Mouse (Mus musculus) hindbrain, embryonic 13.5 days (tissue): Measurements from ENCODE around the gene Cyp1a2. TPM values are rescaled to one million over a fixed set of nuclear protein-coding genes. Genes with fewer than 3 reads are reported as not detected.

Source experiments
- ATAC-seq: fragments of 200-750 bp; cut with Nextera tagmentation; 2 replicates; pipeline ENCODE4 v1.8.0; 2017; ENCODE audit warnings: moderate TSS enrichment; ENCODE audit not compliant: low FRiP score
- H3K27ac ChIP-seq: fragments of 300-500 bp; sonication (generic); 2 replicates; pipeline ENCODE4 v1.5.1; 2015; ENCODE audit warnings: inconsistent platforms, mild to moderate bottlenecking, moderate library complexity
- H3K27me3 ChIP-seq: fragments of 300-500 bp; sonication (generic); 2 replicates; pipeline ENCODE4 v1.6.1; 2015; ENCODE audit warnings: mild to moderate bottlenecking, inconsistent platforms
- H3K36me3 ChIP-seq: fragments of 300-500 bp; sonication (generic); 2 replicates; pipeline ENCODE4 v1.6.1; 2015; ENCODE audit warnings: mild to moderate bottlenecking, inconsistent platforms
- H3K4me1 ChIP-seq: fragments of 300-500 bp; sonication (generic); replicated peaks from 2 replicates; pipeline ENCODE4 v1.6.1; 2015; ENCODE audit warnings: inconsistent platforms
- H3K4me2 ChIP-seq: fragments of 300-500 bp; sonication (generic); 2 replicates; pipeline ENCODE4 v1.6.1; 2015; ENCODE audit warnings: inconsistent platforms, mild to moderate bottlenecking, moderate library complexity
- H3K4me3 ChIP-seq: fragments of 300-500 bp; sonication (generic); 2 replicates; pipeline ENCODE4 v1.5.1; 2015; ENCODE audit warnings: mild to moderate bottlenecking, inconsistent platforms
- H3K9ac ChIP-seq: fragments of 300-500 bp; sonication (generic); 2 replicates; pipeline ENCODE4 v1.6.1; 2015; ENCODE audit warnings: mild to moderate bottlenecking, inconsistent platforms
- H3K9me3 ChIP-seq: fragments of 300-500 bp; sonication (generic); 2 replicates; pipeline ENCODE4 v1.6.1; 2016; ENCODE audit warnings: inconsistent platforms
- WGBS: fragments of 180-500 bp; shearing (Covaris S2); methylation state at CpG from one replicate; pipeline ENCODE4 v1.1.7; 2015; 5-methylcytosine and 5-hydroxymethylcytosine counted together
- polyA plus RNA-seq: library from polyadenylated mRNA; unstranded; fragments of >200 nt; fragmentation: Nextera tagmentation; extraction: Ambion mirVana; gene quantifications from 2 replicates; pipeline ENCODE4 v1.2.1, GENCODE M21; 2015

The Cyp1a2 gene
- polyA plus RNA-seq, 1 experiment from 2014 or later = not detected

DNA sequence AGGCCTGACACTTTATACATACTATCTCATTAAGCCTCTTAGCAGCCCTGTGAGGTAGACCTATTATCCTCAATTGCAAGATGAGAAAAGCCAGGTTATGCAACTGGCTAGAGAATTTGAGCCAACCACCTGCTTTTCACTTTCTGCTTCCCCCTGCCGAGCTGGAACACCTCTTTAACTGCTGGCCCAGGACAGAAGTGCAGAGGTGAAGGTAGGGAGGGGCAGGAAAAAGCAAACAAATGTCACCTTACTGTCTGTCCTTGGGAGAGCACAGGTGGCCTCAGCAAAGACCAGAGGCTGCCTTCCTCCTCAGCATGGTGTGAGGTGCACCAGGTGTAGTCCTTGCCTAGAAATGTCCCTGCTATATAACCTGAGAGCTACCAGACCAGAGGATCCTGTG lies 15.2 kb downstream of the Cyp1a2 start:
- H3K4me2 ChIP-seq = no peak overlapping the region
- 72% methylated on average over 1 of the region's 1 CpGs for WGBS
- no peaks in the 10 kb centered on the region for H3K4me1 ChIP-seq
- no peak overlapping the region for H3K9ac ChIP-seq
- no peak overlapping the region for H3K4me3 ChIP-seq
- no peaks in the 10 kb centered on the region for H3K9me3 ChIP-seq
- no peak for ATAC-seq
- no peak overlapping the region for H3K27ac ChIP-seq
- H3K36me3 ChIP-seq = no peaks in the 10 kb centered on the region
- H3K27me3 ChIP-seq = no peaks in the 10 kb centered on the region

DNA sequence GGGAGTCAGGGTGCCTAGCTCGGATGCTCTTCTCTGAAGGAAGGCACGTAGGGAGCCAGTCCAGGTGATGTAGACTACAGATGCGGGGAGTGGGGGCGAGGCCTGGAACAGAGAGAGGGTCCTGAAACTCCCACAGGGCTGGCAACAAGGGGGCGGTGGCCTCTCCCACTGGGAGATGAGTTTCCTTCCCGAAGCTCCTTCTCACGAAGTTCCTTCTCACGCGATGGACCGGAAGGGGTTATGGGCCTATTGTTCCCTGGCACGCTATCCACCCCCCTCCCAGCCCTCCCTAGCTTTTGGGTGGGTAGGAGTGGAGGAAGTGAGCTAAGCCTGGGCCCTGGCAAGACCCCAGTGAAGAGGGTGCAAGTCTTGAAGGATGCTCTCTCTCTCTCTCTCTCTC lies 15.7 kb downstream of the Cyp1a2 start:
- Histone ChIP-seq H3K9ac (no peak overlapping the region), H3K27me3 (no peaks in the 10 kb centered on the region), H3K9me3 (no peaks in the 10 kb centered on the region), H3K27ac (no peak overlapping the region), H3K4me3 (no peak overlapping the region), H3K36me3 (no peaks in the 10 kb centered on the region), H3K4me1 (no peaks in the 10 kb centered on the region), H3K4me2 (no peak overlapping the region)
- WGBS = 62% methylated on average over 11 of the region's 11 CpGs
- ATAC-seq = no peak

DNA sequence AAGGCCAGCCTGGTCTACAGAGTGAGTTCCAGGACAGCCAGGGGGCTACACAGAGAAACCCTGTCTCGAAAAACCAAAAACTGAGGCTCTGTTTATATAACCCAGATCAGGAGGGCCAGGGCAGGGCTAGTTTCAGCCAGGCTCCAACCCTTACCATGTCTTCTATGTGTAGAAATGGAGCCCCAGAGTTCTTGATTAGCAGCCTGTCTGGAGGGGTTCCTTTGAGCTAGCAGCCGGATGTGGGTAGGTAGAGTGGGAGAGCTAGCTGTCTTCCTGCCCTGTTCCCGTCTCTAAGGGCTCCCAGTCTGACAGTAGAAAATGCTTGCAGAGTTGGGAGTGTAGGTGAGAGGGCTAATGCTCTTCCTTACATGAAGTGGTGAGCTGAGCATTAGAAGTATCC lies 16.4 kb downstream of the Cyp1a2 start:
- no peak overlapping the region for H3K4me2 ChIP-seq
- 77% methylated on average over 3 of the region's 3 CpGs for WGBS
- no peaks in the 10 kb centered on the region for H3K27me3 ChIP-seq
- H3K4me3 ChIP-seq = no peak overlapping the region
- H3K9ac ChIP-seq = no peak overlapping the region
- no peak for ATAC-seq
- H3K36me3 ChIP-seq = no peaks in the 10 kb centered on the region
- no peak overlapping the region for H3K27ac ChIP-seq
- H3K4me1 ChIP-seq = no peaks in the 10 kb centered on the region
- no peaks in the 10 kb centered on the region for H3K9me3 ChIP-seq

DNA sequence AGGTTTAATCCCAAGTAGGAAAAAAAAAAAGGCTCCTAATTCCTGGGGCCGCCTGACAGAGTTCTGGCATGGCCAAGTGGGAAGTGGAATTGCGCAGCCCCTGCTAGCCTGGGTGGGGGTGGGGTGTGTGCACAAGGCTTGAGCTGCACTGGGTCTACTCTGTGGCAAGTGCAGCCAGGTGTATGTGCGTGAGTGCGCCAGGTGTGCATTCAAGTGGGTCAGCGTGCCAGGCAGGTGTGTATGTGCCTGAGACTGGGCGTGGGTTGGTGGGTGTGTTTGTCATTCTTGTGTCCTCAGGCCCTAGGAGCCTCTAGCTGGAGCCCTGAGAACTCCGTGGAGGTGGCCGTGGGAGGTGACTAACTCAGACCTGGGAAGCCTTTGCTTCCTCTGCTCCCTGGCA lies 17.0 kb downstream of the Cyp1a2 start:
- H3K4me3 ChIP-seq = no peak overlapping the region
- H3K9ac ChIP-seq = no peak overlapping the region
- H3K4me2 ChIP-seq = no peak overlapping the region
- 88% methylated on average over 8 of the region's 8 CpGs for WGBS
- no peaks in the 10 kb centered on the region for H3K36me3 ChIP-seq
- H3K27me3 ChIP-seq = no peaks in the 10 kb centered on the region
- H3K9me3 ChIP-seq = no peaks in the 10 kb centered on the region
- H3K27ac ChIP-seq = no peak overlapping the region
- no peaks in the 10 kb centered on the region for H3K4me1 ChIP-seq
- no peak for ATAC-seq

DNA sequence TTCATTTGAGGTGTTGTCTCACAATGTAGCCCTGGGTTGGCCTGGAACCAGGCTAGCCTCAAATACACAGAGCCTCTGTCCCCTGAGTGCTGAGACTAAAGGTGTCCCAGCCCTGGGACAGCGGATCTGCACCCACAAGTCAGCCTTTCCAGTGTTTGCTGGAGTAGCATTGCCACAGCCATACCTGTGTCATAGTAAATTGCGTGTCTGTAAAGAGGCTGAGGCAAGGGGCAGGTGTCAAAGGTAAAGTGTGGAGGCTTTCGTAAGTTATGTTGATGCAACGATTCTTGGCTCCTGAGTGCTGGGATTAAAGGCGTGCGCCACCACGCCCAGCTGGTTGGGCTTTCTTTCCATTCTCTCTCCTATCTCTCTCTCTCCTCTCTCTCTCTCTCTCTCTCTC lies 18.9 kb downstream of the Cyp1a2 start:
- no peaks in the 10 kb centered on the region for H3K9me3 ChIP-seq
- H3K4me2 ChIP-seq = no peak overlapping the region
- no peaks in the 10 kb centered on the region for H3K4me1 ChIP-seq
- 72% methylated on average over 7 of the region's 7 CpGs for WGBS
- no peaks in the 10 kb centered on the region for H3K27me3 ChIP-seq
- H3K36me3 ChIP-seq = no peaks in the 10 kb centered on the region
- no peak overlapping the region for H3K27ac ChIP-seq
- H3K9ac ChIP-seq = no peak overlapping the region
- ATAC-seq = no peak
- H3K4me3 ChIP-seq = no peak overlapping the region

DNA sequence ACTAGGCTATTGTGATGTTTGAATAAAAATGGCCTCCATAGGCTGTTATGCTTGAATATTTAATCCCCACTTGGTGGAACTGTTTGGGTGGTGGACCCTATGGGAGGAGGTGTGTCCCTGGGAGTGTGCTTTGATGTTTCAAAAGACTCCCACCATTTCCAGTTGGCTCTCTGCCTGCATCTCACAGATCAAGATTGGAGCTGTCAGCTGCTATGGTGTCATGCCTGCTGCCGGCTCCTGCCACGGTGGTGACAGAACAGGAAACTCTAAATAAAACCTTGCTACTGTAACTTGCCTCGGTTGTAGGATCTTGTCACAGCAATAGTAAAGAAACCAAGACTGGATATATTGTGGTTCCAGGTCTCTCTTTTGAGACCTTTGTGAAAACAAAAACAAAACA lies 22.0 kb downstream of the Cyp1a2 start:
- Histone ChIP-seq H3K27me3 (no peaks in the 10 kb centered on the region), H3K9me3 (no peaks in the 10 kb centered on the region), H3K9ac (no peak overlapping the region), H3K4me1 (no peaks in the 10 kb centered on the region), H3K4me2 (no peak overlapping the region), H3K27ac (no peak overlapping the region), H3K4me3 (no peak overlapping the region), H3K36me3 (no peaks in the 10 kb centered on the region)
- WGBS = 81% methylated on average over 3 of the region's 3 CpGs
- ATAC-seq = no peak

DNA sequence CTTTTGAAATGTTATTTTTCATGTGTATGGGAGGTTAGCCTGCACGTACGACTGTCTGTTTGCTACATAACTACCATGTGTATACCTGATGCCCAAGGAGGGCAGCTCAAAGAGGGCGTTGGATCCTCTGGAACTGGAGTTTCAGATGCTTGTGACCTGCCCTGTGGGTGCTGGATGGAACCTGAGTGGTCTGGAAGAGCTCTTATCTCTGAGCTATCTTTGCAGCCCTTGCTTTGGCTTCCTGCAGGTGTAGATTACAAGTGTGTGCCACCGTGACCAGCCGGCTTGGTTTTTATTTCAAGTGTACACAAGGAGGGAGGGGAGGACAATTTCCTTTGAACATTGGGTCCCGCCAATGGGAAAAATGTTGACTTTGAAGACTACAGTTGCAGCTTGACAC lies 23.0 kb downstream of the Cyp1a2 start:
- no peak overlapping the region for H3K9ac ChIP-seq
- H3K4me1 ChIP-seq = peaks cover 4% of the 10 kb centered on the region
- no peak overlapping the region for H3K4me3 ChIP-seq
- no peak overlapping the region for H3K27ac ChIP-seq
- H3K27me3 ChIP-seq = no peaks in the 10 kb centered on the region
- H3K9me3 ChIP-seq = no peaks in the 10 kb centered on the region
- 83% methylated on average over 6 of the region's 6 CpGs for WGBS
- ATAC-seq = no peak
- no peaks in the 10 kb centered on the region for H3K36me3 ChIP-seq
- H3K4me2 ChIP-seq = no peak overlapping the region

DNA sequence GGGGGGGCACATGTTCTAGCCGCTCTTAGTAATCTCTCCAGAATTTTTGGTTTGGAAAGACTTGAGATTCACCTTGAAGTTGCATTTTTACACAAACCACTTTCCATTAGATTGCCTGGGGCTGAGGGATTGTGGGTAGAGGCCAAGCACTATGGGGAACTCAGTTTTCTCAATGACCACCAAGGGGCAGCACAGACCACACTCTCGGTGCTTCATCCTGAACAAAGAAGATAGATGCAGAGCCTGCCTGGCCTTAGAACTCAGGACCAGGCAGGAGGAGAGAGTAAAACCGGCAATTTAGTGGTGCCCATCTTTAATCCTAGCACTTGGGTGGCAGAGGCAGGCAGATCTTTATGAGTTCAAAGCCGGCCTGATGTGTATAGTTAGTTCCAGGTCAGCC lies 23.7 kb downstream of the Cyp1a2 start:
- H3K9me3 ChIP-seq = no peaks in the 10 kb centered on the region
- WGBS = 22% methylated on average over 4 of the region's 4 CpGs
- no peak overlapping the region for H3K4me2 ChIP-seq
- H3K27ac ChIP-seq = no peak overlapping the region
- H3K4me3 ChIP-seq = no peak overlapping the region
- ATAC-seq = no peak
- H3K4me1 ChIP-seq = peaks cover 4% of the 10 kb centered on the region
- H3K27me3 ChIP-seq = peaks cover under 1% of the 10 kb centered on the region; the same call in 1 of the 2 replicates
- H3K9ac ChIP-seq = no peak overlapping the region
- H3K36me3 ChIP-seq = no peaks in the 10 kb centered on the region

DNA sequence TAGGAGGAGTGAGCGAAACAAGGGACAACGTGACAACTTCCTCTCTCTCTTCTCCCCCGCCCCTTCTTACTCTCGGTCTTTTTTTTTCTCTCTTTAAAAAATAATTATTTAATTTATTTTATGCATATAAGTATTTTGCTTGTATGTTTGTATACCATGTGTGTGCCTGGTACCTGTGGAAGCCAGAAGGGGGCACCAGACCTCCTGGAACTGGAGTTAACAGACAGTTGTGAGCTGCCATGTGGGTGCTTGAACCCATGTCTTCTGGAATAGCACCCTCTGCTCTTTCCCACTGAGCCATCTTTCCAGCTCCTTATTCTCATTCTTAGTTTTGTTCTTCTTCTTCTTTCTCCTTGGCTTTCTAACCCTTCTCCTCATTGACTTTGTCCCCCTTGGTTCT lies 24.5 kb downstream of the Cyp1a2 start:
- no peak overlapping the region for H3K4me2 ChIP-seq
- H3K4me3 ChIP-seq = no peak overlapping the region
- H3K27ac ChIP-seq = no peak overlapping the region
- WGBS = 86% methylated on average over 4 of the region's 4 CpGs
- no peaks in the 10 kb centered on the region for H3K36me3 ChIP-seq
- H3K9me3 ChIP-seq = no peaks in the 10 kb centered on the region
- peaks cover 9% of the 10 kb centered on the region; the same call in 1 of the 2 replicates for H3K27me3 ChIP-seq
- H3K9ac ChIP-seq = no peak overlapping the region
- no peak for ATAC-seq
- H3K4me1 ChIP-seq = peaks cover 5% of the 10 kb centered on the region

DNA sequence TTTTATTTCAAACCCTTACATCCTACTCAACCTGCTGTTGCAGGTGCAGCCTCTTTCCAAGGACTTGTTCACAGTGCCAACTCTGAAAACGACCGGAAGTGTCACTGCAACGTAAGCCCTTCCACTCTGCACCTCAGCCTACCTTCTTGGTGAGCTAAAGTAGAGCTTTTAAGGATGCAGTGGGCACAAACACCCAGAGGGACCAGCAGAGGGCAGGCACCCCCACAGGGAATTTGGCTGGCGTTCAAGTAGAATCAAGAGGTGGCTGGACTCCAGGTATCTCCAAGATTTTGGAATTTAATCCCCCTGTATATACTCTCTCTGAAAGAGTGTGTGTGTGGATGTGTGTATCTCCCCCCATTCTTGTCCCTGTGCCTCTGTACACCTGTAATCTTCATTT lies 25.7 kb downstream of the Cyp1a2 start:
- Histone ChIP-seq H3K4me3 (no peak overlapping the region), H3K9me3 (no peaks in the 10 kb centered on the region), H3K27me3 (peaks cover 17% of the 10 kb centered on the region; the same call in 1 of the 2 replicates), H3K4me2 (no peak overlapping the region), H3K9ac (no peak overlapping the region), H3K36me3 (no peaks in the 10 kb centered on the region), H3K4me1 (peaks cover 13% of the 10 kb centered on the region), H3K27ac (no peak overlapping the region)
- 63% methylated on average over 4 of the region's 4 CpGs for WGBS
- no peak for ATAC-seq

DNA sequence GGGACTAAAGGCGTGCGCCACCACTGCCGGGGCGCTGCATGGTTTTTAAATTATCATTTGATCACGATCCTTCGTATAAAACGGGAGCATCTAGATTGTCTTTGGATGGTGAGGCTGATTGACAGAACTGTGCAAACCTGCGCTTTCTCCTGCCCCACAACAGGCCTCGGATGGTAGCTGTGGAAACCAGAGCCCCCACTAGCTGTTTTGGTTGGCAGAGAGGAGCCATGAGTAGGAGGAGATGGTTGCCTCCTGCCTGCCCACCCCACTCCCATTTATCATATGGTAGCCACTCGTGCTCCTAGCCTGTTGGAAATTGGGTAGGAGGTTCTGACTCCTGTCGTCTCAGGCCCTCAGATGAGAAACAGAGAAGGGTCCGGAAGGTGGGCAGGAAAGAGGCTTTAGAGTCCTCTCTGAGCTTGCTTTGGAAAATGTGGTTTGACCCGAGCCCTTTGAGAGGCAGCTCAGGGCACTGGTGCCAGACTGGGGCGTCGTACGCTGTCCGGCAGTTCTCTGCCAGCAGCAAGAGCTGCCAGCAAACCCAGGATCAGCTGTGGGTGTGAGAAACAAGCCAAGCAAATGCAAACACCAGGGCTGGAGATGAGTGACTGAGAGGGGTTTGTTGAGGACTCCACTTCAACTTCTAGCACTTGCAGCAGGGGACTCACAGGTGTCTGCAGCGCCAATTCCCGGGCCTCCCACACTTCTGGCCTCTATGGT lies 26.7 kb downstream of the Cyp1a2 start:
- H3K36me3 ChIP-seq = no peaks in the 10 kb centered on the region
- peaks cover 15% of the 10 kb centered on the region for H3K4me1 ChIP-seq
- H3K4me2 ChIP-seq = no peak overlapping the region
- H3K27me3 ChIP-seq = peaks cover 17% of the 10 kb centered on the region; the same call in 1 of the 2 replicates
- H3K4me3 ChIP-seq = no peak overlapping the region
- WGBS = 87% methylated on average over 19 of the region's 19 CpGs
- H3K27ac ChIP-seq = no peak overlapping the region
- no peak overlapping the region for H3K9ac ChIP-seq
- ATAC-seq = no peak
- H3K9me3 ChIP-seq = no peaks in the 10 kb centered on the region

DNA sequence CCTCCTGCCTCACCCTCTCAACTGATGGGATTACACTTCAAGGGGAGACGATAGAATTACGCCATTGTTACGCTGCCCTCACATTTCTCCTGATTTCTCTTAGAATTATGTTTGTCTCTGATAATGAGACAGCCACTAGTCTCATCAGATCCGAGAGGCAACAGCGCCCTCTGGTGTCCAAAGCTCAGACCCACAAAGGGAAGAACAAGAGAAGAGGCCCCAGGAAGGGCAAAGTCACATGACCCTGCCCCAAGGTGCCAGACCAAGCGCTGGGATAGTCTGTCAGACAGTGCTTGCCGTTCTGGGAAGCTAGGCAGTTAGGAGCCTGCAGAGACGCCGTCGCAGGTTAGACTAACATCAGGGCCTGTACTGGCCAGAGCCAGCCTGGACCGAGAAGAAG lies 27.8 kb downstream of the Cyp1a2 start:
- 2% methylated on average over 11 of the region's 11 CpGs for WGBS
- no peaks in the 10 kb centered on the region for H3K9me3 ChIP-seq
- peaks cover 17% of the 10 kb centered on the region; the same call in 1 of the 2 replicates for H3K27me3 ChIP-seq
- H3K9ac ChIP-seq = peak overlapping the region; percentile 58; the same call in 1 of the 2 replicates
- no peak overlapping the region for H3K27ac ChIP-seq
- no peaks in the 10 kb centered on the region for H3K36me3 ChIP-seq
- ATAC-seq = peak; percentile 79
- no peak overlapping the region for H3K4me3 ChIP-seq
- peak overlapping the region; percentile 41 for H3K4me2 ChIP-seq
- peaks cover 21% of the 10 kb centered on the region for H3K4me1 ChIP-seq

DNA sequence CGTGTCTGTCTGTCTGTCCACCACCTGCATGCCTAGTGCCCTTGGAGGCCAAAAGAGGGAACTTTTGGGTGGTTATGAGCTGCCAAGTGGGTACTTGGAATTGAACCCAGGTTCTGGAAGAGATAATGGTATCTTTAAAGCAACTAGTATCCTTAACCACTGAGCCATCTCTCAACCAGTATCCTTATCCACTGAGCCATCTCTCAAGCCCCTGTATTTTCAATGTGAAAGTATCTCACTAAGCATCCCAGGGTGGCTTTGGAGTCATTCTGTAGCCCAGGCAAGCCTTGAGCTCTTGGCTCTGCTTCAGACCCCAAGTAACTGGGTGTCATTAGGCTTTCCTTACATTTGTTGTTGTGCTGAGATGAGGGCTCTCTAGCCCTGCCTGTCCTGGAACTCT lies 28.5 kb downstream of the Cyp1a2 start:
- Histone ChIP-seq H3K4me1 (peaks cover 26% of the 10 kb centered on the region), H3K4me3 (no peak overlapping the region), H3K9ac (no peak overlapping the region), H3K9me3 (no peaks in the 10 kb centered on the region), H3K4me2 (no peak overlapping the region), H3K27me3 (peaks cover 17% of the 10 kb centered on the region; the same call in 1 of the 2 replicates), H3K36me3 (no peaks in the 10 kb centered on the region), H3K27ac (no peak overlapping the region)
- 95% methylated on average over 1 of the region's 1 CpGs for WGBS
- no peak for ATAC-seq
